Mouse (Mus musculus) C2C12 (cell line): ENCODE results near the gene Lifr.

Experiments used
- CTCF ChIP-seq: IDR thresholded peaks from one replicate; pipeline ENCODE4 v1.5.1; 2011; ENCODE audit not compliant: control insufficient read depth, insufficient read depth, insufficient read length
- USF1 ChIP-seq: IDR thresholded peaks from one replicate; pipeline ENCODE4 v1.6.1; 2011; ENCODE audit warnings: low read depth, mild to moderate bottlenecking, control low read depth, moderate library complexity

GRCm38 (mm10) chr15:7143689-7144170 is 53.3 kb downstream of the Lifr start:
- TF ChIP-seq CTCF (no peak), USF1 (no peak)
